Mouse (Mus musculus) adrenal gland, postnatal 25 days (tissue): ENCODE measurements at regions not wholly inside any gene's neighbourhood (a gene's known extent, or its start where the extent isn't known, plus 50 kb on each side); places are given as distances from the start of the nearest gene placed in this dataset.

ENCODE experiments used
- DNase-seq: peaks from one replicate; pipeline ENCODE4 v3.0.0; 2021; ENCODE audit warnings: mixed read lengths

DNA sequence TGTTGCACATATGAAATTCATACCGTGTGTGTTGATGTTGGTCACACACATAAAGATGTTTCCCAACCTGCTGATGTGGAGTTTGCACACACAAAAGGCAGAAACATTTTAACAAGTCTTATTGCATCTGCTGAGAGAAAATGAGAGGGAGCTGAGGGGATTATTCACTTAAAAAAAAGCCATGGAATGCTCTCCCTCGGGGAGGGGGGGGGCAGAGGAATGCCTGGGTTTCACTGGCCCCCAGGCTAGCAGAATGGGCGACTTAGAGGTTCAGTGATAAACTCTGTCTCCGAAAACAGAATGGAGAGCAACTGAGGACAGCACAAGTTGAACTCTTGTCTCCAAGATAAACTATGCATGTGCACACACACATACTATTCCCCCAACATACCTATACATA, 392.4 kb upstream of the Id4 start:
- DNase-seq: no peak

DNA sequence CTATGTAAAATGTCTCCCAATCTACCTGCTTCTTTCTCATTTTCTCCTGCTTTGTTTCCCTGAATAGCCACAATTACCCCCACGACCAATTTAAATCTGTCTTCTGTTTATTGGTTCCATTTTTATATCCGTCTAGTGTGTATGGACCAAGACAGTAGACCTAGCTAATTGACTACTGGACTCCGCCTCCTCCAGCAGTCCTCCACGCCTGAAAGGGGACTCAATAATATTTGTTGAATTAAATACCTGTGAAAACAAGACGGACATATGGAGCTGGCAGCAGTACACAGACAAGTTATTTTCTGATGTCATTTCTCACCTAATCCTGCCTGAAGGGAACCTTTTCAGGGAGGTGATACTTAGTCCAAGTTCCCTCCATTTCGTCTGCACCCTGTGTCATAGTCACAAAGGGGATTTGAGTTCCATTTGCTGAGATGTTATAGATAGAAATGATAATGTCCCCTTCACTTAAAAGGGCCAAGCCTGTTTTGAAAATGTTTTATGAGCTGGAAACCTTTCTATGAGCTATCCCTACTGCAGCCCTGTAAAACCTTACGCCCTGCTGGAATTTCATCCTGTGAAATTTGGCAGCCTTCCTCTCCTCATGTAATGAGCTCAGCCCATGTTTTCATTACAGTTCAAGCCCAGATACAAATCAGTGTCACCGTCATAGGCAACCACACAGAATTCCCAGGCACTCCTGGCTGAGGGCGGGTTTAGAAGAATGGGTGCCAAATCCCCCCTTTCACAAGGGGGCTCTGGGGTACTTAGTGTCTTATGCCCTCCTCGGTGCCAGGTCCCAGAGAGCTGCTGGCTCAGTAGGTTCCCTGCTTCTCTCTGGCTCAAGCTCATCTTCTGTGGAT, 391.1 kb upstream of the Id4 start:
- DNase-seq: no peak

DNA sequence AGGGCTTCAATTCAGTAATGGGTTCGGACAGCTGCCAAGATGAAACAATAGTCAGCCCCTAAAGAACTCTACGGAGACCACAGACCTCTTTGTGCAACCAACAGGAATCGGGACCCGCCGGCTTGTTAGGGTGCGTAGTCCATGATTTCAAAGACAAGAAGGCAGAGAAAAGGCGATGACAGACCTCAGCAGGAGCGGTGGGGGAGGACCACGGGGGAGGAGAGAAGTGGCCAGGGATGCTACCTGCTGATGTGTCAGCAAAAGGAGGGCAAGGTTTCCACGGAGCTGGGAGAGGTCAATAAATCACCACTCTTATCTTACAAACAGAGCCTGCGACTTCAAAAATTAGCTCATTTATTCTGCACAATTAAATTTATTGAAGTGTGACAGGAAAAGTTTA, 388.4 kb upstream of the Id4 start:
- no peak for DNase-seq

DNA sequence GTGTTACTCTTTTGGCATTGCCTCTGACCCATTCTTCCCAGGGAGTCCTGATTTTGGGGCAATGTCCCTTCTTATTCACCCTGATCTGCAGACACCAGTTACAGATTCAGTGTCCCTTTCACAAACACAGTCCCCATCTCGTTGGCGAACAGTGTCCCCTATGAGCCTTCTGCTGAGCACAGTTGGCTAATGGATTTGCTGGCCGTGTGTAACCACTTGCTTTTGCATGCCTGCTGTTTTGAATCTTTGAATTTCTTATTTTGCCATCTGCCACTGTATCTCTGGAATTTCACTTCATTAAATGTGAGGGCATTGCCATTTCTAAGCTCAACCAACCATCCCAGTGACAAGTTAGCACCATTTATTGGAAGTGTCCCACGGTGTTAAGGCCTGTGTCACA, 368.5 kb upstream of the Id4 start:
- no peak for DNase-seq

DNA sequence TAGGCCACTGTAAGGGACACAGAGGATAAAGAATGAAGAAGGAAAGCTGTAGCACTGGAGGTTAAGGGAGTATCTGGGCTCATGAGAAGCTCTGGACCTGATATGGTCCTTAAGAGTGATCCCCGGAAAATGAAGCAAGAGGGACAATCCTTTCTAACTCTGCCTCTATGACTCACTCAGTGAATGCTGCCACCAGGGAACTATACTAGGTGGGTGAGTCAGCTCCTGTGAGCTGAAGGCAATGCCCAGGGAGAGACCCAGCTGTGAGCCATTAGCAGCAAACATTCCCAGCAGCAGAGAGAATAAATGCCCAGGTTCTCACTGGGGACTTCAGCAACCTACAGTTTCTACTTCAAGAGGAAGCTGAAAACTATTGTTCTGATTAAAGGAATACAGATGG, 366.7 kb upstream of the Id4 start:
- peak; percentile 11 for DNase-seq

DNA sequence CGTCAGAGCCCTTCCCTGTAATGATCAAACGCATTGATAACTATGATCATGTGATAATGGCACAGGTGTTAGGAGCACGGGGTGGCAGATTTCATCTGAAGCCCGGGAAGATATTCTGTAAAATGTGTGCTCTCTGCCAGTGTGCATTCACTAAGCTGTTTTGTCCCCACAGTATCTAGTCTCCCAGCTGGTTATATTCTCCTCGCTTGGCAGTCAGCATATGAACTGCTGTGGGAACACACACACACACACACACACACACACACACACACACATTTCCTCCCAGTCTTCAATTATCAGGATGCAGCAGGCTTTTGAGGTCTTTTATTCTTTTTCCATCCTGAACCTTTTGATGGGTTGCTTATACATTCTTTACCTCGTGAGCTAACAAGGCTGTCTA, 365.8 kb upstream of the Id4 start:
- no peak for DNase-seq

DNA sequence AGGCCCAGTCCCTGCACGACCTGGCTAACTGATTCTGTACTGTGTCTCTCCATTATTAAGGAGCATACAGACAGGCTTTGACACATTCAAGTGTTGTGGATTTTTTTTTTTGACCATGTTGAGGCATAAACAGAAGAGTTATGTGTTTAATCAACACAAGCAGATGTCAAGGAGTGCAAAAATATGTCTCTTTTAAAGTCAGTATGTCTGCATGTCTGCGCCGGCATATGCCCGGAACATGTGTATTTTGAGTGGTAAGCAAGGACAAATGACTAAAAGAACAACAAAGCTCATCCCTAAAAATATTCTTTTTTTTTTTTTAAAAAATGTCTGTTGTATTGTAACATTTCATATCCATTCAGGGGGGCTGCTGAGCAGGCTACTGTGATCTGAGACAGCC, 364.4 kb upstream of the Id4 start:
- DNase-seq: no peak

DNA sequence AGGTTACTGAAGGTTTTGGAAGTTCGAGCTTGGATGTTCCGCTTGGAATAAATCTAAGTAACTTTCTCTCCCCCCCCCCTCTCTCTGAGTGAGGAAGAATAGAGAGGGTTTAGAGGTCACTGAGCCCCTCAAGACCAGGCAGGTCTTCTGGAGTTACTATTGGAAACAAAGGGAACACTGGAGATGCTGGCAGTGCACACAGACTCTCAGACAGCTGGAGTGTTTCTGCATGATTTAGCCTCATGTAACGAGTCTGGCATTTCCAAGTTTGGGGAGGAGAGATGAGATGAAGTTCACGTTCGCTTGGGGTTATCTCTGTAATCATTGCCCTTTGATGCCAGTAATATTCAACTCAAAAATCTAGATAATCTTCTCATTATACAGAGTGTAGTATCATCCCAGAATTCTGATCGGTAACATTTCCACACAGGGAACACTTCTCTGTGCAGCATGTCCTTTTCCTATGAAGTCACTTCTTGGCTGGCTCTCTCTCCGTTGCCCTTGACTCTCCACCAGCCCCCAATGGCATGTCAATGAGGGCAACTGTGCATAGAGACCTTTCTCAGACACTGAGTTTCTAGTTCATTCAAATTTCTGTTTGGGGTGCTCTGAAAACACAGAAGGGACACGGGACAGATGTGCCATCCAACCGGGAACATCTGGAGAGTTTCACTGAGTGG, 351.0 kb upstream of the Id4 start:
- DNase-seq: peak; percentile 11

DNA sequence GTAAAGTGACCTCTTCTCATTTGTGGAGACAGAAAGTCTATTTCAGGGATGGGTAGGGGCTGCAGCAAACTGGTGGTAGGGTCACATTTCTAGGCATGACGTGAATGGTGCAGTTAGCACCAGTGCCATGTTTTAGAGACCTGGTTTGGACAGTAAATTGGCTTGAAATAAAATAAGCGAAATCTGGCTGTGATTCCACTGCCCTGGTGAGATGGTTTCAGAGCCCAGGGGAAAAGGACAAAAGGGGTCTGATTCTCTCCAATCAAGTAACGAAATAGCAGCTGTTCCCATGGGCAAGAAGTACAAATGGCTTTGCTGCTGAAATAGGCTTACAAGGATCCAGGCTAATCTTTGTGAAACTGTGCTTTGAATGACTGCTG, 350.5 kb upstream of the Id4 start:
- no peak for DNase-seq

DNA sequence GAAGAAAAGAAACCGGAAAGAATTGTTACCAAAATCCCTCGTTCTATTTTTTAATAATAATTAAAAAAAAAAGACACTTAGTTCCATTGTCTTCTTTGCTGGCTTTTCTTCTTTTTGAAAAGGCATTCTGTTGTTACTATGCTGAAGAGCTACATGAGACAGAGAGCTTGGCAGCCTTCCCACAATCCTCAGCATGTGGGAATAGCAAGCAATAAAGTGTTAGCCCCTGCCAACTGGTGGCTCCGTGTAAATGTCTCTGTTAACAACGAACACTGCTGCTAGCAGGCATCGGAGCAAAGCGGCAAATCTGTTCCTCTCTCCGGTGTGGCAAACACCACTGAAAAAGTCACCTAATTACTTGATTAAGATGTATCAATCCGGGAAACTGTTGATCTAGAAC, 344.6 kb upstream of the Id4 start:
- DNase-seq: peak; percentile 5

DNA sequence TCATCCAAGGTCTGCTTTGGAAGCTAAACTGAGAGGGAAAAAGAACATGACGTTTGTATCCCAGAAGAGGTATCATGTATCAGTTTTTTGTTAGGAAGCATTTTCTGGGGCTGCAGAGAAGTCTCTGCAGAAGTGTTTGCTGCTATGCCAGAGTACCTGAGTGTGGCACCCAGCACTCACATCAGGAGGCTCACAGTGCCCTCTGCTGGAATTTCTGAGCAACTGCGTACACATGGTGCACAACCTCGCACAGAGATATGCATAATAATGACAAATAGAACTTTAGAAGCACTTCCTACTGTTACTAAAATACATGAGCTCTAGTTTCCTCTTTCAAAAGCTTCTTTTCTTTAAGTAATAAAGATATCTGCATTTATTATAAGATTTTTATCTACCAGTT, 343.7 kb upstream of the Id4 start:
- DNase-seq: no peak

DNA sequence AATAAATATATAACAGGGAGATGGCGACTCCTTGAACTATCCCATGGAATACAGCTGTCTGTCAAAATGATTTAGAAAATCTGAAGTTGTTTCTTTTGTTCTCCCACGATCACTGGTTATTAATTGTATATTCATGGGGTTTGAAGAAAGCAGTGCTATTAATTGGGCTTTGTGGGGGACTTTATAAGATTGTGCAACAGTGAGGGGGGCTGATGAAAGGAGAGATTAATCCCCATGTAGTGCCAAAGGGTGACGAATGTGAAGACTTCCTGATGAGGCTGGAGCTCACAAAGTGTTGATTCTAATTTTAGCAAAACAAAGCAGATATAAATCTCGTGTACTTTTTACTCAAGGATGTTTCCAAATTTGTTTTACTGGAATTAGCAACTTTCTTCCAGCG, 340.0 kb upstream of the Id4 start:
- no peak for DNase-seq

DNA sequence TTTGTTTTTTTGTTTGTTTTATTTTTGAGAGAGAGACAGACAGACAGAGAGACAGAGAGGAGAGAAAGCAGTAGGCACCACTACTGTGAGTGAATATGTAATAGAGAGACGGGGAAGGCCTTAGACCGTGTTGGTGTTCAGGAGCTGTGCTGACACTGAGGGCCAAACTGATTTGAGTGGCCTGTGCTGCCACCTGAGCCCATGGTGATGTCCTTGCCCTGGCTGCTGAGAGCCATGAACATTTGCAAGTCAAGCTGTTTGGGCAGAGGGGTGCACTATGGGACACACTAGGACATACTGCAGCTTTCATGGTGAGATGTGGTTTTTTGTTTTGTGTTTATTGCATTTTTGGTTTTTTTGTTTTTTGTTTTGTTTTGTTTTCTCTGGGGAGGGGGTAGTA, 320.3 kb upstream of the Id4 start:
- no peak for DNase-seq

DNA sequence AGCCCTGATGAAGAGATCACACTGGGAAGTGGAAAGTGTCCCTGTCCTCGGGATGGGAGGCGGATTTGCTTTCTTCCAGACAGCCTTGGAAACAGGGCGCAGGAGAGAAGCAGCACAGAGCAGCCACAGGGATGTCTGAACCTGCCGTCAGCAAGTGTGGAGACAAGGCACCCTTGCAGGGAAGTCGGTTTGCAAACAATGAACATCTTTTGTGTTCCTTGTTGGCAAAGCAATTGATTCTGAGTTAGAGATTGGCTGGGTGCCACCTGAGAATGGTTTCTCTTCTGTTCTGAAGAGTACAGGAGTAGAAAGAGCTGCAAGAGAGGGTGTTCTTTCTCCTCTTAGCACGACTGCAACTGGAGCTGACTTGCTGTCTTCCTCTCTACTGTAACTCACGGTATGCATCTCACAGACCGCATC, 318.6 kb upstream of the Id4 start:
- no peak for DNase-seq

DNA sequence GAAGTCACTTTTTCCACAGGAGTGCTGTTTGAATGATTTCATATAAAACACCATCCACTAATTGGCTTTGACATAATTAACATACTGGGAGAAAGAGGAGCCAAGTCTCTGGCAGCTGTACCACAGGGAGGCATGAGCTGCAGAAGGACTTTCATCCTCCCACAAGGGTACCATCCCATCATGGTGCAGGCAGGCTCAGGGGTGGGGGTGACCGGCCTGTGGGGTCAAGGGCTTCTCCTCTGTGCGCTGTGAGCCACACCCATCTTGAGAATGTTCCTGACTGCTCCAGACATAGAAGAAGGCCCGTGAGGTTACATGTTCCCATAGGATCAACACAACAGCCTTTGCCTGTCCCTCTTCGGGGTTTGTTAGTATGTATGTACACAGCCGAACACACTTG, 317.4 kb upstream of the Id4 start:
- DNase-seq: no peak

DNA sequence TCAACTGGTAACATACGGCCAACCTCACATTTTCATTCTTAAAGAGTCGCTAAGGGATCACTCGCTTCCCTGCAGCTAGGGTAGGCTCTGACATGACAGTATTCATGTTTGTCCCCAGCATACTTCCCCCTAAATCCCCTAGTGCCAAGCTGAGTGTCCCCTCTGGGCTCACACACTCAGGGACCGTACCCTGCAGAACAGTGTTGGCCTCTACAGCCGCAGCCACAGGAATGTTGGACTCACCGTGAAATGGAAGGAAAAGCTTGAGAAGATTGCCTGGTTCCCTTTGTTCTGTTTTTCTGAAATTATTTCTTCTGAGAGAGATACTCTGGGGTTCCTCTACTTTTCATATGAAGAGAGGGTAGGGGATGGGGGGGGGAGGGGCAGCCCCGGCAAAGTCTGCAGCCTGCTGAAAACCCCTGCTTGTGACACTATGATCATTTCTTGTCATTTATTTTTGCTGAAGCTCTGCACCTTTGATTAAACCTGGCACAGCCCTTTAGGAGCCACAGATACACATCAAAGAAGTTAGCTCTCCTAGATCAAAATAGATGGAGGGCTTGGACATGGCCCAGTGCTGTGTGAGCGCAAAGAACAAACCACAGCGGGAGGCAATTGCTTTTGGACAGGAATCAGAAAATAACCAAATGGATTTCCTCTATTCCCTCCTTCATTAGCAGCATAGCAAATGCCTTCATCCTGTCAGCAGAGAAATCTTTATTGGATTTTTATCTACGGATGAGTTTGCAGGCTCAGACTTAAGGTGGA, 312.7 kb upstream of the Id4 start:
- no peak for DNase-seq

DNA sequence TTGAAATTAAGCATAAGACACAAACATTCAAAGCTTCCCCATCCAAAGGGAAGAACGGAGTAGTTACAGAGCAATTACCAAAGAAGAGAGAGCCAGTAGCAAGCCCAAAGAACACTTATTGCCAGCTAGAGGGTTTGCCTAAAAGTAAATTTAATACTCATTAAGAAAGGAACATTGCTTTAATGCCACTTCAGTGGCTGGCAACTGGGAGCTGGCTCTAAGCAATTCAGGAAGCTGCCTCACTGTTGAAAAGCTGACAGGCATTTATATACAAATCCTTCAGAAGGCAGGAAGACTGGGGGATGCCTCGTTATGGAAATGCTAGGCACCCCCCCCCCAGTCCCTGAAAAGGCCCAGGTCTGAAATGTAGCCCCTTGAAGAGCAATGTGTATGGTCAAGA, 310.6 kb upstream of the Id4 start:
- DNase-seq: no peak

DNA sequence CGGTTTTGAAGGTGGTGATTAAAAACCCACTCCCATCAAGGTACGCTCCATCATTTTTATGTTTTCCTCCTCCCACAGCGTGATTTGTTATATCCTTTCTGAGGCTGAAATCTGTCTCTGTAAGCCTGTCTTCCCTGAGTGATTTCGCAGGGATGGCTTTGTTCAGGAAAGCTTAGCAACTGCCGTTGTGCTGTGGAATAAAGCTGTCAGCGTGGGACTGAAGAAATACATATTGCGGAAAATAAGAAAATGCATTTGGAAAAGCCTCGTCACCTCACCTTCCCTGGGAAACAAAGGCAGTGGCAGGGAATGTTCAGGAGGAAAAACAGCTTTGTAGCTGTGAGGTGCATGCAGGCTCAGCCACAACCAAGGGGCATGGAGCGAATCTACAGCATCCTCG, 310.0 kb upstream of the Id4 start:
- DNase-seq: no peak

DNA sequence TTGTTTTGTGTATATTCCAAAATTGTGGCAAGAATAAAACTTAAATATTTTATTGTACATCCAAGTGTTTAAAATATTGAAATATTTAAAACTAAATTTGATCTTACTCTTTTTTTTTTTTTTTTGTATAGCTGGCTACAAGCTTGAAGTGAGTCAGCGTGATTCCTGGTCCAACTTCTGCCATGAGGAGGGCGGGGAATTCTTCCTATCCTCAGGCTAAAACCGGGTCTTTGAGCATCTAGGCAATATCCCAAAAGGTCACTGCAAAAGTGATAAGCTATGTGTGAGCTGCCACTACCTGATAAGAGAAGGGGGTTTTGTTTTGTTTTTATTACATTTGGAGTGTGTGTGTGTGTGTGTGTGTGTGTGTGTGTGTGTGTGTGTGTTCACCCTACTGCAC, 308.1 kb upstream of the Id4 start:
- no peak for DNase-seq

DNA sequence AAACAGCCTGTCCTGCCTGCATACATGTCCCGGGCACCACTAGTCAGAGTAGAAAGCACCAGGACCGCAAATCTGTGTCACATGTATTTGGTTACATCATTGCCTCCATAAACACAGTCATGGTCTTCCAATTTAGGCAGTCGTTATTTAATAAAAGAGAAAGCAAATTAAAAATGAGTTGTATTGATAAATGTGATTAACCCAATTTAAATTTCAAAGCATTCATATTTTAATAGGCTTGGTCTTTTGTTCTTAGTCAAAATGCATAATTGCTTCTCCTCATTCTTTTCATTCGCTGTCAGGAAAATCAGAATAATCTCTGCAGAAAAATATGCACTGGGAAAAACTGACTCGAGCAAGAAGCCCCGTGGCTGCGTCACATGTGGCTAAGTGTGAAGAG, 307.3 kb upstream of the Id4 start:
- DNase-seq: no peak

DNA sequence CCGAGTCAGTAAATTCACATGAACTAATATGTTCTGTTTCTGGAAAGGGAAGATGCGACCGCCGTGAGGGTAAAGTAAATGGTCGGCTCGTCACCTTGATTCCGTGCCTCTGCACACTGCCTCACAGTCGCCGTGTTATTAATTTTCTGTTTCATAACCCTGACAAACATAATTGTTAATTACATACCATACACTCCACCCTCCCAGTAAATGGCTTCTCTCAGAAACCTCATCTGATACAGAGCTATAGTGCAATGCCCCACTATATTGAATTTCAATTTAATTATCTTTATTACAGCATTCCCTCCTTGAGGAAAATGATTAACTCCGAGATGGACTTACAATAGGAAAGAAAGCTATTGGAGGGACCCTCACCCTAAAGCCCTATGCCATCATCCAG, 305.5 kb upstream of the Id4 start:
- DNase-seq: no peak

DNA sequence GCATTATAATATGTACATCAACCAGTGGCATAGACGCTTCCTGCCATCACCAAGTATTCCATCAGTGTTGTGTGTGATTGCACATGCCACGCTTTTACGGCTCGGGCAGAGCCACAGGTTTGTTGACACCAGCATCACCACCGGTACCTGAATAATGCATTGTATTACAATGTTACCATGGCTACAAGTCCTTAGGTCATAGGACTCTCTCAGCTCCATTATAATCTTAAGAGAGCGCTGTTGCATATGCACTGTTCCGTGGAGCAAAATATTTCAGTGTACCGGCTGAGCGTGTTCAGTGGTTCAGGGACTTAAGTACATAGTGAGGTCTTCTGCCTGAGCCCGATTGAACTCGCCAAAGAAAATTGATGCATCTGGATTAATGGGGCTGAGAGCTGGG, 303.4 kb upstream of the Id4 start:
- no peak for DNase-seq

DNA sequence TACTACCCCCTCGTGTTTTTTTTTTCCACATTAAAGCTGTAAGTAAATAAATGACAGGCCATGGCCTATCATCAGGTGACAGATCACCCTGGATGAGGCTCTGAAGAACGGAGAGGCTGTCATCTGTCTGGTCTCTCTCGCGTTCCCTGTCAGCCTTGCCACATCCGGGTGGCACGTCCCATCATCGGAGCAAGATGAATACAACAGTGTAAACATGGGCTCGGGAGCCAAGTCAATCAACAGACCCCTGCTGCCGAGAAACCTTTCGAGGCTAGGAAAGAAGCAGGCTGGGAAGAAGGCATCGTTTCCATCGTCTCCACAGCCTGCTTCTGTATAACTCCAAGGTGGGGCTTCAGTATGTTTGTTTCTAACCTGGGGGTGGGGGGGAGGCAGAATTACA, 286.8 kb upstream of the Id4 start:
- DNase-seq: no peak
